Mouse (Mus musculus) brain, embryonic 14.5 days (tissue): Measurements from ENCODE around the gene Dock10. TPM values are rescaled to one million over a fixed set of nuclear protein-coding genes. Genes with fewer than 3 reads are reported as not detected.
A peak's percentile ranks its signal among the peaks of the same experiment; 100 is the strongest.

Source experiments
- DNase-seq: peaks from one replicate; pipeline ENCODE4 v3.0.0-alpha.2; 2011; ENCODE audit warnings: low read depth
- CTCF ChIP-seq: fragments of 200-500 bp; IDR thresholded peaks from 2 replicates; pipeline ENCODE4 v1.5.1; 2012; ENCODE audit warnings: inconsistent platforms, mild to moderate bottlenecking, moderate library complexity, borderline replicate concordance; ENCODE audit not compliant: insufficient read depth, insufficient read length; ENCODE audit errors: extremely low read depth
- POLR2A ChIP-seq: fragments of 200-500 bp; IDR thresholded peaks from 2 replicates; pipeline ENCODE4 v1.6.1; 2012; ENCODE audit warnings: mild to moderate bottlenecking, inconsistent platforms, borderline replicate concordance; ENCODE audit not compliant: poor library complexity, insufficient read depth, insufficient read length, severe bottlenecking; ENCODE audit errors: extremely low read depth
- polyA plus RNA-seq: library from polyadenylated mRNA; depleted of rRNA; stranded (reverse); fragments of >200 nt; gene quantifications from 2 replicates; pipeline ENCODE4 v1.2.3, GENCODE M21; 2012; rRNA removed

The Dock10 gene
- 3.7 and 5.7 TPM in 2 replicates for polyA plus RNA-seq

GRCm38 (mm10) chr1:80757977-80758797, at the start of gene Dock10:
Dock10 (minus strand) TSS chr1:80758527.
- no peak for TF ChIP-seq CTCF
- DNase-seq, result peak; percentile 69

GRCm38 (mm10) chr1:80806835-80807398, 48.6 kb upstream of the Dock10 start:
- TF ChIP-seq CTCF, result no peak
- no peak for TF ChIP-seq POLR2A
- no peak for DNase-seq

GRCm38 (mm10) chr1:80802023-80802422, 43.7 kb upstream of the Dock10 start:
- TF ChIP-seq POLR2A (no peak), CTCF (no peak)

GRCm38 (mm10) chr1:80785066-80785779, 26.9 kb upstream of the Dock10 start:
- no peak for TF ChIP-seq CTCF
- TF ChIP-seq POLR2A, result no peak
- no peak for DNase-seq

More at GRCm38 (mm10) chr1:80802023-80802422, 43.7 kb upstream of the Dock10 start:
- DNase-seq, result no peak

GRCm38 (mm10) chr1:80784155-80784554, 25.8 kb upstream of the Dock10 start:
- DNase-seq, result no peak
- TF ChIP-seq CTCF (no peak), POLR2A (no peak)

GRCm38 (mm10) chr1:80765504-80765903, 7.2 kb upstream of the Dock10 start:
- TF ChIP-seq CTCF (no peak), POLR2A (no peak)
- no peak for DNase-seq

- DNase-seq, result peak; percentile 58
- TF ChIP-seq POLR2A (no peak), CTCF (no peak)
Observed at GRCm38 (mm10) chr1:80763042-80763950, 5.0 kb upstream of the Dock10 start.

DNA sequence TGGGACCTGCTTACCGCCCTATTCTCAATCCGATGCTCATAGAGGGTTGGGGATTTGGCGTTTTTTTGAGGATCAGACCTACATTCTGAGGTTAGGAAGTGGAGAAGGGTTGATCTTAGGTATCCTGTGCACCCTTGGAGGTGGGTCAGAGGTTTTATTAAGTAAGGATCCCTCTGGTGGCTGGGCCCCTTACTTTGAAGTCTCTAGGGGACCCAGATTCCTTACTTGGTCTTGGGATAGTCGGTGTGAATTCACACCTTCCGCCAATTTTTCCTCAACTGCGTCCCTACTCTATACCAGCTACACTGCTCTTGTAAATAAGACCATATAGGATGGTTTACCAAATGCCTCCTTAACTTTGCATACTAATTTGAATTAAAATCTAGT, 464 bp upstream of the Dock10 start:
- DNase-seq, result no peak
- TF ChIP-seq POLR2A, result no peak
- no peak for TF ChIP-seq CTCF

DNA sequence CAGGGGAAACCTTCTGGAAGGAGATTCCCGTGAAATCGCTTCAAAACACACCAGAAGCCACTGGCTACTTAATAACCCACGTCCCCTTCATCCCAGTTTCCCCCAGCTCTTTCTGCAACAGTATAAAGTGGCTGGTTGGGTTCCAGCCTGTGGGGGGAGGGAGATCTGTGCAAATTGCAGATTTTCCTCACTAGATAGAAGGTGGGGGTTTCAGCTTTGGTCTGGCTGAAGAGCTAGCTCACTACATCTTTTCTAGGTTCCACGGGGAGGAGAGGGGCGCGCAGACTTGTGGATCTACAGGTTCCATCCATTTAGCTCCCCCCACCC, 714 bp downstream of the Dock10 start:
- DNase-seq, result no peak
- TF ChIP-seq CTCF (no peak), POLR2A (no peak)

DNA sequence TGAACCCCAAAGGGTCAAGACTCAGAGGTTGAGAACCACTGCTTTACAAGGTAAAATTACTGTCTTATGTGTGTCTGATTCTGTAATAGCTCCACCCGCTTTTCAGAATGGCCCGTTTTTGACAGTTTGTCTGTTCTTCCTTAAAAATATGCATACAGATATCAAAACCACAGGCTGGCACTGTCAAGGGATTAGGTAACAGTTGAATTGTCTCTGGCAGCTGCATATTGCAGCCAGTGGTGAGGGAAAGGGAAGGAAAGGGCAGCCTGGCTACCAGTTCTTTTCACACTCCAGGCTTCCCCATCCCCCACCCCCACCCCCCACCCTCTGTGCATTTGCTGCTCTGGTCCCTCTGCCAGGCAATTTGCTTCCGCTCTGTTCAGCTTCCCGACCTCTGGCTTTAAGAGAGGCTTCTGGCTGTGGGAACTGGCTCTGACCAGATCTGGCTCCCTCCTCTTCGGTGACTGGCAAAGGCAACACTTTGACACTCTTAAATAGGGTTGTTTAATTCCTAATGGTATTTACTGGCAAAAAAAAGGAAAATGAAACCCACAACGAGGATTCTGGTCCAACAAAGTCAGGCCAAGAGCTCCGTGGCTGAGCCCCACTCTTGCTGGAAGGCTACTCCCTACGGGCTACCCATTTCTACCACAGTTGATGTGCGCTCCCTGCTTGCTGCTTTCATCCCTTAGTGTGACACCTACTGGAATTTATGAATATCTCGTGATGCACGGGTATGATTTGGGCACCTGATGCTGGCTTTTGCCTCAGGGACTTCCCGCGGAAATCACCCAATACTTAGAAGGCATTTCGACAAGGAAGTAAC, 1.3 kb downstream of the Dock10 start:
- TF ChIP-seq CTCF, result peak; percentile 23; the same call in 1 of the 2 replicates
- no peak for TF ChIP-seq POLR2A
- peak; percentile 65 for DNase-seq

DNA sequence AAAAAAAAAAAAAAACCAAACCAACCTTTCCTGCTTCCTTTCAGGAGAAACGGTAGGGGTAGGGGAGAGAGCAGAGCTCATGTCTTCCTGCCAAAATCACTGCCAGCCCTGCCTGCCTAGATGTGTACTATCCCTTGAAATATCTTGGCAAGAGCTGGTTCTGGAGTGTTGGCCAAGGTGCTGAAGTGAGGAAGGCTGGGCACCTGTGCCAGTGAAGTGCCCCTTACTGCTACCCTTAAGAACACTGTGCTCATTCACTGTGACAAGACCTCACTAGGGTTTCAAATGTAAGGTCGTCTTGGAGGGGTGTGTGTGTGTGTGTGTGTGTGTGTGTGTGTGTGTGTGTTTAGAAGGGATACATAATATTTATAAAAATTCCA, 2.3 kb downstream of the Dock10 start:
- peak; percentile 15 for DNase-seq

More for the DNA sequence above, 2.3 kb downstream of the Dock10 start:
- no peak for TF ChIP-seq CTCF
- TF ChIP-seq POLR2A, result no peak
